8 mouse cellular contexts compared by ENCODE assay signal in the genomic region with DNA sequence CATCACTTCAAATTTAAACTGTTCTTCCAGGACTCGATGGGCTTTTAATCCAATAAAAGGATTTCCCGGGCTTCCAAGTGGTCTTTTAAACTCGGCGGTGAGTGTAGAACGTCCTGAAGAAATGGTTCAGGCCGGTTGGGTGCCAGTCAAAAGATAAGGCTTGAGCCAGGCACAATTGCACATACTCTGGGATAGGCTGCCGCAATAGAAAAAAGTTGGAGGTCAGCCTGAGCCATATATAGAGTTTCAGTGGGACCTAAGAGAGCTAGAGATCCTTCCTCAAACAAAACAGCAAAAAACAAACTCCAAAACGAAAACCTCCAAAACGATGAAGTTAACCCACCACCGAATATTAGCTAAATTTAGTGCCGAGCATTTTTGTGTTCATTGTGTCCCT. TPM values are rescaled to one million over a fixed set of nuclear protein-coding genes. Genes with fewer than 3 reads are reported as not detected.
DNase-seq lines count a peak whose midpoint lies in the region; ATAC-seq lines count a peak whose summit lies in the region.

No protein-coding gene starts in this region.

- no peak for DNase-seq in lung, postnatal 10 days
- DNase-seq in heart, adult 9 months (ENCODE audit: low spot score in 2 of 2), result peak; percentile 58 to 63
- DNase-seq in gastrocnemius, adult 18-20 months (ENCODE audit: low spot score), result no peak
- no peak for DNase-seq in thymus, postnatal 10 days (ENCODE audit: low spot score in 2 of 2)
- no peak for DNase-seq in gastrocnemius, postnatal 14 days

- H3K4me3 ChIP-seq in lung, embryonic 15.5 days, result peak overlapping the region; percentile 77
- H3K4me3 ChIP-seq in limb, embryonic 12.5 days (replicated peaks), result peak overlapping the region; percentile 74
- H3K4me3 ChIP-seq in stomach, embryonic 14.5 days (ENCODE audit: low read depth, low read length), result peak overlapping the region; percentile 67

- intact Hi-C loops in gastrocnemius, postnatal 14 days (cut with DNase I; ENCODE audit: low total_unique reads), result no loop called here

- no peaks in the 10 kb centered on the region for H3K9me3 ChIP-seq in lung, embryonic 15.5 days
- no peaks in the 10 kb centered on the region for H3K9me3 ChIP-seq in limb, embryonic 12.5 days
- H3K9me3 ChIP-seq in stomach, embryonic 14.5 days (ENCODE audit: control insufficient read depth, low read depth, low read length), result no peaks in the 10 kb centered on the region

- H3K4me2 ChIP-seq in lung, embryonic 15.5 days, result peak overlapping the region; percentile 71
- peak overlapping the region; percentile 63 for H3K4me2 ChIP-seq in limb, embryonic 12.5 days
- H3K4me2 ChIP-seq in stomach, embryonic 14.5 days (replicated peaks; ENCODE audit: low read depth, low read length), result peak overlapping the region; percentile 56; the same call in 1 of the 2 replicates

- H3K36me3 ChIP-seq in lung, embryonic 15.5 days, result no peaks in the 10 kb centered on the region
- H3K36me3 ChIP-seq in limb, embryonic 12.5 days, result no peaks in the 10 kb centered on the region
- H3K36me3 ChIP-seq in stomach, embryonic 14.5 days (ENCODE audit: control insufficient read depth, insufficient read depth, low read length), result no peaks in the 10 kb centered on the region

- no peak for ATAC-seq in lung, embryonic 15.5 days (ENCODE audit: borderline replicate concordance, extremely low read depth, low FRiP score, low TSS enrichment)
- no peak for ATAC-seq in limb, embryonic 12.5 days (ENCODE audit: insufficient number of reproducible peaks, insufficient read depth, low FRiP score, low TSS enrichment, low read depth)
- no peak for ATAC-seq in stomach, embryonic 14.5 days (ENCODE audit: insufficient number of reproducible peaks, insufficient read depth, low FRiP score, low read depth)

- H3K27me3 ChIP-seq in lung, embryonic 15.5 days, result no peaks in the 10 kb centered on the region
- H3K27me3 ChIP-seq in limb, embryonic 12.5 days, result no peaks in the 10 kb centered on the region
- H3K27me3 ChIP-seq in stomach, embryonic 14.5 days (ENCODE audit: control insufficient read depth, insufficient read depth, low read length), result no peaks in the 10 kb centered on the region

- H3K27ac ChIP-seq in lung, embryonic 15.5 days, result peak overlapping the region; percentile 97; the same call in 1 of the 2 replicates
- peak overlapping the region; percentile 98; the same call in 1 of the 2 replicates for H3K27ac ChIP-seq in limb, embryonic 12.5 days
- H3K27ac ChIP-seq in stomach, embryonic 14.5 days (ENCODE audit: low read length), result no peak overlapping the region

- peaks cover 21% of the 10 kb centered on the region for H3K4me1 ChIP-seq in lung, embryonic 15.5 days
- peaks cover 9% of the 10 kb centered on the region for H3K4me1 ChIP-seq in limb, embryonic 12.5 days (replicated peaks)
- H3K4me1 ChIP-seq in stomach, embryonic 14.5 days (ENCODE audit: control insufficient read depth, insufficient read depth, low read length), result peaks cover 7% of the 10 kb centered on the region; the same call in 1 of the 2 replicates

- H3K9ac ChIP-seq in lung, embryonic 15.5 days, result no peak overlapping the region
- H3K9ac ChIP-seq in limb, embryonic 12.5 days (replicated peaks), result no peak overlapping the region
- no peak overlapping the region for H3K9ac ChIP-seq in stomach, embryonic 14.5 days (replicated peaks; ENCODE audit: low read depth, low read length)

- 59% methylated on average over 11 of the region's 11 CpGs for WGBS in lung, embryonic 15.5 days
- 74% methylated on average over 11 of the region's 11 CpGs for WGBS in limb, embryonic 12.5 days
- 68% methylated on average over 11 of the region's 11 CpGs for WGBS in stomach, embryonic 14.5 days

RNA-seq across cellular contexts. Expression of a gene that starts 0.7 kb away (rescaled TPM):
- 232 and 243 TPM in 2 replicates for polyA plus RNA-seq in lung, embryonic 15.5 days (2015; fragmentation: Nextera tagmentation; extraction: Ambion mirVana)
- polyA plus RNA-seq in limb, embryonic 12.5 days (2016; fragmentation: Nextera tagmentation; extraction: Ambion mirVana), result 195 and 197 TPM in 2 replicates
- polyA plus RNA-seq in stomach, embryonic 14.5 days (2014; fragmentation: Nextera tagmentation; extraction: Ambion mirVana), result 227 and 234 TPM in 2 replicates
- 100 to 1,000 TPM; 340 to 369 TPM for total RNA-seq in gastrocnemius, adult 18-20 months (2021)
- 100 to 1,000 TPM; 109 to 140 TPM for total RNA-seq in gastrocnemius, postnatal 14 days (2021)

RNA-seq across cellular contexts. Expression of a gene that starts 30.0 kb away (rescaled TPM):
- 27.3 and 27.9 TPM in 2 replicates for polyA plus RNA-seq in lung, embryonic 15.5 days (2015; fragmentation: Nextera tagmentation; extraction: Ambion mirVana)
- polyA plus RNA-seq in limb, embryonic 12.5 days (2016; fragmentation: Nextera tagmentation; extraction: Ambion mirVana), result 35.2 and 42.8 TPM in 2 replicates
- 53.5 and 54.1 TPM in 2 replicates for polyA plus RNA-seq in stomach, embryonic 14.5 days (2014; fragmentation: Nextera tagmentation; extraction: Ambion mirVana)
- total RNA-seq in gastrocnemius, adult 18-20 months (2021), result 10 to 100 TPM; 10.5 to 12.1 TPM
- total RNA-seq in gastrocnemius, postnatal 14 days (2021), result 10 to 100 TPM; 11.0 to 13.2 TPM

RNA-seq across cellular contexts. Expression of a gene that starts 46.1 kb away (rescaled TPM):
- 13.2 and 13.6 TPM in 2 replicates for polyA plus RNA-seq in lung, embryonic 15.5 days (2015; fragmentation: Nextera tagmentation; extraction: Ambion mirVana)
- polyA plus RNA-seq in limb, embryonic 12.5 days (2016; fragmentation: Nextera tagmentation; extraction: Ambion mirVana), result 6.6 and 7.7 TPM in 2 replicates
- 11.9 and 14.2 TPM in 2 replicates for polyA plus RNA-seq in stomach, embryonic 14.5 days (2014; fragmentation: Nextera tagmentation; extraction: Ambion mirVana)
- 1 to 10 TPM; 2.9 to 3.6 TPM for total RNA-seq in gastrocnemius, adult 18-20 months (2021)
- 1 to 10 TPM; 5.0 to 5.1 TPM for total RNA-seq in gastrocnemius, postnatal 14 days (2021)

Comparison
In these comparisons a context has a peak if more than half of its experiments do, and no peak if none do; other contexts are left out.
1. DNase-seq: peak in heart, adult 9 months (2 of 2); none in lung, postnatal 10 days (single experiment), gastrocnemius, adult 18-20 months (single experiment), thymus, postnatal 10 days (0 of 2) and gastrocnemius, postnatal 14 days (single experiment).
2. Peak in every context shown above with its lines, with median percentiles within 50 percentile points of each other: H3K4me2 ChIP-seq and H3K4me3 ChIP-seq.